In the genomic region with DNA sequence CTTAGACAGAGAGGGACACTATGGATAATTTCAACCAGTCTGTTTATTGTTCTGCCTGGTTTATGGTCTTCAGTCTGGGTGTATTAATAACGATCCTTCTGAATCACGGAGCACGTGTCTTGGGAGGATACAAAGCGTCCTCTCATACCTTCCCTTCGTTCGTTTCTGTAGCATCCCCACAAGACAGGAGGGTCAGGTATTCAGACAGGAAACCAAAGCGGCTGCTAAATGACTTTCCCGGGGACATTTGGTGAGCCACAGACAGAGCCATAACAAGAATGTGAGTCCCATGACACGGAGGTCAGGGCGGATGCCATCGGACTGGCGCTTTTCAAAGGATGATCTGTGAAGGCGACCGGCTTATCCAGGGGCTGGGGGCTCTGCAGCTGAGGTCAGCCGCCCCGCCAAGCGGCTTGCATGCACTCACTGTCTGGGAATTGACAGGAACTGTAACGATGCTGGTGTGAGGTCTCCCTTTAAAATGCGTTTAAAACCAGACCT, we compare ENCODE assay signal across 7 mouse cellular contexts.
DNase-seq lines count a peak whose midpoint lies in the region; ATAC-seq lines count a peak whose summit lies in the region.

No protein-coding gene starts in this region.

- H3K27ac ChIP-seq in lung, embryonic 16.5 days (ENCODE audit: low read length), result no peak overlapping the region
- no peak overlapping the region for H3K27ac ChIP-seq in hindbrain, embryonic 12.5 days

- H3K4me1 ChIP-seq in lung, embryonic 16.5 days (replicated peaks; ENCODE audit: control insufficient read depth, insufficient read depth, low read length), result peaks cover 4% of the 10 kb centered on the region
- H3K4me1 ChIP-seq in hindbrain, embryonic 12.5 days, result peaks cover 5% of the 10 kb centered on the region; the same call in 1 of the 2 replicates

- H3K9me3 ChIP-seq in lung, embryonic 16.5 days (ENCODE audit: control insufficient read depth, low read length), result no peaks in the 10 kb centered on the region
- no peaks in the 10 kb centered on the region for H3K9me3 ChIP-seq in hindbrain, embryonic 12.5 days (replicated peaks)

- no peaks in the 10 kb centered on the region for H3K27me3 ChIP-seq in lung, embryonic 16.5 days (ENCODE audit: control insufficient read depth, insufficient read depth, low read depth, low read length)
- peaks cover 2% of the 10 kb centered on the region; the same call in 1 of the 2 replicates for H3K27me3 ChIP-seq in hindbrain, embryonic 12.5 days

- no peak for ATAC-seq in lung, embryonic 16.5 days (ENCODE audit: low read depth)
- no peak for ATAC-seq in hindbrain, embryonic 12.5 days (ENCODE audit: low FRiP score)

- H3K36me3 ChIP-seq in lung, embryonic 16.5 days (ENCODE audit: control insufficient read depth, insufficient read depth, low read length), result no peaks in the 10 kb centered on the region
- H3K36me3 ChIP-seq in hindbrain, embryonic 12.5 days, result no peaks in the 10 kb centered on the region

- H3K4me2 ChIP-seq in lung, embryonic 16.5 days (ENCODE audit: low read depth, low read length), result peak overlapping the region; percentile 43
- peak overlapping the region; percentile 49 for H3K4me2 ChIP-seq in hindbrain, embryonic 12.5 days (replicated peaks)

- H3K9ac ChIP-seq in lung, embryonic 16.5 days (ENCODE audit: low read length), result peak overlapping the region; percentile 43
- no peak overlapping the region for H3K9ac ChIP-seq in hindbrain, embryonic 12.5 days

- 5% methylated on average over 19 of the region's 19 CpGs for WGBS in lung, embryonic 16.5 days
- 17% methylated on average over 19 of the region's 19 CpGs for WGBS in hindbrain, embryonic 12.5 days

- H3K4me3 ChIP-seq in lung, embryonic 16.5 days (ENCODE audit: low read length), result peak overlapping the region; percentile 27
- H3K4me3 ChIP-seq in hindbrain, embryonic 12.5 days, result peak overlapping the region; percentile 6; the same call in 1 of the 2 replicates

- no peak for DNase-seq in lung, postnatal 25 days (ENCODE audit: low spot score)
- DNase-seq in mesoderm, embryonic 11.5 days (ENCODE audit: low read depth, low spot score), result peak; percentile 87
- no peak for DNase-seq in spleen, adult 12 weeks (ENCODE audit: low spot score)
- DNase-seq in adrenal gland, postnatal 25 days, result no peak
- DNase-seq in layer of hippocampus, postnatal 10 days (ENCODE audit: low spot score in 2 of 2), result no peak
